Mouse (Mus musculus): ENCODE data around the gene Itgav.

- TF ChIP-seq CTCF (IDR thresholded peaks at IDR 0.05; ENCODE audit: low read depth) (no peak), EP300 (IDR thresholded peaks at IDR 0.05; ENCODE audit: low read depth) (no peak)
Measured at GRCm38 (mm10) chr2:83699324-83699723, 24.9 kb upstream of the Itgav start.
